Mouse (Mus musculus) cerebral cortex, adult 2 months (tissue): ENCODE measurements around the gene Serpinf1.

Source experiments
- whole genome bisulfite sequencing: fragments of 180-500 bp; shearing (Covaris S2); methylation state at CpG from one replicate; pipeline ENCODE4 v1.1.7; 2018; 5-methylcytosine and 5-hydroxymethylcytosine counted together

The Serpinf1 gene

DNA sequence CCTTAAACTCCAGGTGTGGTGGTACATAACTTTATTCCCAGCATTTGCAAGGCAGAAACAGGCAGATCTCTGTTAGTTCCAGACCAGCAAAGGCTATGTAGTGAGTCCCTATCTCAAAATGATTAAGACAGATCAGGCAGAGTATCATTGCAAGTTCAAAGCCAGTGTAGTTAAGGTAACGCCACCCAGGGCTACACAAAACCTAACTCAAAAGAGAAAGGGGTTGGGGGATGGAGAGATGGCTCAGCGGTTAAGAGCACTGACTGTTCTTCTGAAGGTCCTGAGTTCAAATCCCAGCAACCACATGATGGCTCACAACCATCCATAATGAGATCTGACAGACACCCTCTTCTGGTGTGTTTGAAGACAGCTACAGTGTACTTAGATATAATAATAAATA is 33.5 kb upstream of the Serpinf1 start:
- WGBS, result 95% methylated on average over 2 of the region's 2 CpGs

DNA sequence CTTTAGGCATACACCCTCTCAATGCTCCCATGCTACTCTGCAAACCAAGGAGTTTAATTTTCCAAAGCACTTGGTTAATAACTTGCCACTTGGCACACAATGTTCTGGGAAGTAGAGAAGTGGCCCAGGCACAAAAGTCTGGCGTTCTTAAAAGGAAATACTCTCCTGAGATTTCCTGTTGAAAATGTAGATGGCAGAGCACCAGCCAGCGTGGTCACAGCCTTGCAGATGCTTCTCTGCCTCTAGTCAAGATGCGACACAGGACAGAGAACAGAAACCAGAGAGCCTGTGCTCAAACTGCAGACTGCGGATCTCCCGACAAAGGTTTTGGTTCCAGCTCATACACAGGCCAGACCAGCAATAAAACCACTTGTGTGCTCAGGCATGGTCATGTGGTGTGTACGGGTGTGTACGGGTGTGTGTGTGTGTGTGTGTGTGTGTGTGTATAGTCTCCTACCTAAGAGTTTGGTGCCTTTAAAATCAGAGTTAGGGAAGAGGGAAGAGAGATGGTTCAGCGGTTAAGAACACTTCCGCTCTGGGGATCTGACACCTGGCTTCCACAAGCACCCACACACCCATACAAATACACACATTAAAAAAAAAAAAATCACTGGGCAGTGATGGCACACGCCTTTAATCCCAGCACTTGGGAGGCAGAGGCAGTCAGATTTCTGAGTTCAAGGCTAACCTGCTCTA is 32.7 kb upstream of the Serpinf1 start:
- WGBS, result 62% methylated on average over 10 of the region's 10 CpGs

DNA sequence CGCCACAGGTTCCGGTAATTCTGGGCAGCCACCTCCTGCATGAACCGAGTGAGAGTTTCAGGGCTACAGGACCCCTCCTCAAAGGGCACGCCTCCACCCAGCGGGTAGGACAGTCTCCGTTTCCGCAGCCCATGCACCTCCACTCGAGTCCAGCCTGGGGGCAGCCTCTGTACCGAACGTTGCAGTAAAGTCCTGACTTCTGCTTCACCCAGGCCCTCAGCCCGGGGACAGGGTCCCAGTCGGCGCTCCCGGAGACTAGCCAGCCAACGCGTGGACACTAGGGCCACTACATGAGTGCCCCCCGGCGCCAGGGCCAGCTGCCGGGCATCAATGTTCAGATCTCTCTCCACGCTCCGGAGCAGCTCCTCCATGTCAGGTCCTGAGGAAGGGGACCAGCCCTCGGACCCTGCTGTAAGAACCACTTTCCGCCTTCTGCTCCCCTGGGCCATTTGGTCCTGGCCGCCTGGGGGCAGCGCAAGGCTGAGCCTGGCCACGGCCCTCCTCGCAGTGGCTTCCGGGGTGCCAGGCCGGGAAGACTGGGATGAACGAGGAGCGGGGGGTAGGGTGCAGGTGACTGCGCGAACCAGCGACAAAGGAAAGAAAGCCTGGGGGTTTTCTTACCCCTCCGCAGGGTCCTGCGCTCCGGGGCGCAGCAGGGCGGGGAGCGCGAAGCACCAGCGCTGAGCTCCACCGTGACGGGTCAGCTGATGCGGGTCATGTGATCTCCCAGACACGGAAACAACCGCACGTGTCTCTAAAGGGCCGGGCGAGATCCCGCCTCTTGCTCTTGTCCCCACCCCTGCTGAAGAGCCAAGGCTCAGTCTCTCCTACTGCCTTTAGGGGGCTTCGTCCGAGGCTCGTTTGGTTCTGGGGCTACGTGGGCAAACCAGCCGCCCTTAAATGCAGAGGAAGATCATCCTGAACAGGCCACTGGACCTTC is 31.8 kb upstream of the Serpinf1 start, which contains the start of gene Wdr81:
Wdr81 (minus strand) TSS at position 727 of the 940 bp plus-strand sequence.
- WGBS, result 1% methylated on average over 56 of the region's 56 CpGs

DNA sequence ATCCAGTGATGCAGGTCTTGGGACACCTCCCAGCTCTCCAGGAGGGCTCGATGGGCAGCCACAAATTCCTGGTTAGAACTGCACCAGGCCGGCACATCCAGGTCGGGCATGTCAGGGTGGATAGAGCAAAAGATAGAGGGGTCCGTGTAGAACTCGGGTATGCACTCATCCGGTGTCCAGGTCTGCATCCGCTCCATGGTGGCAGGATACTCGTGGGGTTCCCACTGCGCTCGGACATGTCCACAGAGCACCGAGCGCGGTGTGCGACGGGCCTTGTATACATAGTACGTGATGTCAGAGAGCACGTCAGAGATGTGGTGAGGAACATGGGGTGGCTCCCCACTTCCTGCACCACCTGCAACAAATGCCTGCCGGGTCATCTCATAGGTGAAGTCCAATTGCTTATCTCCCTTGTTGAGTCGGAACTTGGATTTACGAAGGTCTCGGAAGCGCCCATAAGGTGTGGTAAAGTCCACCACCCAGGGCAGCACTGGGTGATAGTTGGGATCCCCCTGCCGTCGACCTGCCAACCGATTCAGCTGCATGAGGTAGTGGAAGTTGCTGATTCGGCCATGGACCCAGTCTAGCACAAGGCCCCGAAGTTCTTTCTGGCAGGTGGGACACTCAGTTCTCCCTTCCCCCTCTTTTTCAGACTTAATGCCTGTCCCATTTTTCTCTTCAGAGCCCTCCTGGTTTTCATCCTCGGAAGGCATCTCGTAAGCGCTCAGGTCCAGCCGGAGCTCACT is 30.5 kb upstream of the Serpinf1 start:
- WGBS, result 92% methylated on average over 31 of the region's 31 CpGs

DNA sequence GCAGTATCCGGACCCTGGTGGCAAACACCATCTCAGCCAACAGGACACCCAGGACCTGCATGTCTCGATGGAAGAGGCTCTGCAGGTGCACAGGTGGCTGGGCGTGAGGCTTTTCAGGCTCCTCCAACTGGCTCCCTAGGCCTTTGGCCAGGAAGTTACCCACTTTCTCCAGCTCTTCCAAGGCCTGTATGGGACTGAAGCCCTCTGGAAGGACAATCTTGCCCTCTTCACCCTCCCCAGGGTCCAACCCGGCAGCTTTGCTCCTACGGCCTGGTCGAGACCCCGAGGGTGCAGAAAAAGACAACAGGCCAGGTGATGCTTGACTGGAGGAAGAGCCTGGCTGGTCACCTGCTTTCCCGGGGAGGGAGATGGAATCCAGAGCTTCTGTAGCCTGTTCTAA is 29.6 kb upstream of the Serpinf1 start:
- WGBS, result 94% methylated on average over 8 of the region's 8 CpGs

DNA sequence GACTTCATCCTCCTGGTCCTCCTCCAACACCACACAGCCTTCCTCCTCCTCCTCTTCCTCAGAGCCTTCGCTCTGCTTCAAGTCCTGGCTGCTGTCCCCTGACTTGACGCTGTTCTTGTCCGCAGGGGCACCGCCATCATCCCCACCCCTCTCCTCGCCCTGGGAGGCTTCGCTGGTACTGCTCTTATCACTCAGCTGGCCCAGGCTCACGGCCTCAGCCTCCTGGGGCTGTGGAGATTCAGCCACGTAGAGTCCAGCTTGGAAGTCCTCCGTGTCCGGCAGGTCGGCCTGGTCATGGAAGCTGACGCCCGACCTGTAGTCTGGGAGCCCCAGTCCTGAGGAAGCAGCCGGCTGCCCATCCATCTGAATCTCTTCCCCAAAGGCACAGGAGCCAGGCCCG is 28.4 kb upstream of the Serpinf1 start:
- WGBS, result 87% methylated on average over 15 of the region's 15 CpGs

DNA sequence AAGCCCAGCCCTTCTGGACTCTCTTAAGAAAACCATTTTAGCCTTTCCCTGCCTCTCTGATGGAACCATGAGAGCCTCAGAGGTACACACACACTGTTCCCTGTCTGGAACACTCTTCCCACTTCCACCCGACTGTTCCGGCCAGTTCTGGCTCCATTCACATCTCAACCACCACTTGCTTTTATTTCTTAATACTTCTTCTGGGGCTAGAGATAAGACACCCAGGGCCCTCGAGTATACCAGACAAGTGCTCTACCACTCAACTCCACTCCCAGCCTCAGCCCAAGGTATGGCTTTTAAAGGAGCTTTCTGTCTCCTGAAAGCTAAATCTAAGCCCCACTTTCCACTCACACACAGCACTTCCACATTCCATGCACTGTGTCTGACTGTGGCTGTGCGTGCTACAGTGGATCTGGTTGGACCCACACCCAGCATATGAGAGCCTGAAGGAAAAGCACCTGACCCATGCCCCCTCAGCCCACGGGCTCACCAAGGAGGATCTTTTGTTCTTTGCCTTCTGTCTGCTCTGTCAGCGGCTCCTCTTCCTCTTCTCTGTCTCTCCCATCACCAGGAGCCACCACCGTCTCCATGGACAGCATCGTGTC is 27.9 kb upstream of the Serpinf1 start:
- 75% methylated on average over 8 of the region's 8 CpGs for WGBS

DNA sequence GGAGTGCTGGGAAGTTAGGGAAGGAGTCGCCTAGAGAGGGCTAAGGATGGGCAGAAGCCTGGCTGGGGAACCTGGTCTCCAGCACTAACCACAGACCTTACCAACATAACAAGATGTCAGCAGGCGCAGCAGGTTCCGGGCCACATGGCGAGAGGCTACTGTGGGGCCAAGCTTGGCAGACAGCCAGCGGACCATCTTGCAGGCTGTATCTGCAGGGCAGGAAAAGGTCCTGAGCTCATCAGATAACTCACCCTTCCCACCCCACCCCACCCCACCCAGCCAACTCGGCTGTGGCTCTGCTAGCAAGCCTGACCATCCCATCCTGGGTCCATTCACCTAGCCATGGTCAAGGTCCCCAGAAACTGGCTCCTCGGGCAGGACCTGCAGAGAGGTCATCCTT is 27.2 kb upstream of the Serpinf1 start:
- 78% methylated on average over 7 of the region's 7 CpGs for WGBS

DNA sequence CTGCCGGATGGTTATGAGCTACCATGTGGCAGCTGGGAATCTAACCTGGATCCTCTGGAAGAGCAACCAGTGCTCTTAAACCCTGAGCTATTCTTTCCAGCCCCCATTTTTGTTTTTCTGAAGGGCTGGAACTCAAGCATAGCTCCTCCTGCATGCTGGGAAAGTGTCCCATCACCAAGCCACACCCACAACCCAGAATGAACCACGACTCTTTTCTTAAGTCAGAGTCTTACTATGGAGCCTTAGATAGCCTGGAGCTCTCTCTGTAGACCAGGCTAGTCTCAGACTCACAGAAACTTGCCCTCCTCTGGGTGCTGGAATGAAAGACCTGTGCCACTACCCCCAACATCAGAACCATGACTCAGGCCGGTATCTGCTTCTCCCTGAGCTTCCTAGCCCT is 26.1 kb upstream of the Serpinf1 start:
- WGBS, result 81% methylated on average over 3 of the region's 3 CpGs

DNA sequence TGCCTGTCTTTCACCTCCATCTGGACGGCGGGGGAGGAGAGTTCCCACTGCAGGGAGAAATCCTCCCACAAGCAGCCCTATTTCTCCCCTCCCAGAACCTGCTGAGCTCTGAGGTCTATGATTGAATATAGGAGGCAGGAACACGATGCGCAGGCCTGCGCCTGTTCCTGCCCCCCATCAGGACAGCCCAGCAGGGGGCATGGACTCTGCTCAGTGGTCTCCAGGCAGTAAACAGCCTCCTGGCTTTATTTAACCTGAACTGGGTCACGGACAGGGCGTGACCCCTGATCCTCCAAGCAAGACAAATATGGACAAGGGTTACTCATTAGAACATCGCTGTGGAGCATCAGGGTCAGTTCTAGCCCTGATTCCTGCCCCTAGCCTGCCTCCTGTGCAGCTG is 21.2 kb upstream of the Serpinf1 start:
- 72% methylated on average over 8 of the region's 8 CpGs for WGBS

DNA sequence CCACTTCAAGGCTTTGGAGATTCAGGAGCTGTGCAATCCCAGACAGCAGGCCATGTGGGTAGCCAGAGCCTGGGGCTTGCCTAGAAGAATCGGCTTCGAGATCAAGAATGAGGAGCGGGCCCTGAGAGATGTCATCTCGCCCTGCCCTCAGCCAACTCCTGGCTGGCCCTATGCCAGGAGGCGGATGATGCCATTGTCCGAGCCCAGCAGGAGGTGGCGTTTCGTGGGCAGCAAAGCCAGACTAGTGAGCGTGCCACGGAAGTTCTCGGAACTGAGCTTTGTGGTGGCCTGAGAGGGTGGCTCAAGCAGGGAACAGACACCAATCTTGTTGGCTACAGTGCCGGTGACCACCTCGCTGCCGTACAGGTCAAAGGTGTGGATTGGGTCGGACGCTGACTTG is 19.1 kb upstream of the Serpinf1 start:
- 49% methylated on average over 16 of the region's 16 CpGs for WGBS

DNA sequence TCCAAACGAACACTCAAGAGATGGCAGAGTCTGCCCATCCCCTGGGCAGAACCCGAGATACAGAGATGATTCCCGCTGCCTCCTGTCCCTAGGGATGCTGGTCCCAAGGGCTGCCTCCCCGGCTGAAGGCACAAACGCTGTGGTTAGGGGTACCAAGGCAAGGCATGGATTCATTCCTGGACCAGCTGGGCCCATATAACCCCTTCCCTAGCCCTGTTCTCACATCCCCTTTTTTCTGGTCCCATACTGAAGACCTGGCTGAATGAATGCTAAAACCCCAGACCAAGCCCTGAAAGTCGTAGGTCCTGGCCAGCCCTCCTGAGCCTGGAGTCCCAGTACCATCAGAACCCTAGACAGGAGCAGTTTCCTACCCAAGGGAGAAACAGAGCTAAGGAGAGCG is 18.5 kb upstream of the Serpinf1 start:
- whole genome bisulfite sequencing, result 89% methylated on average over 7 of the region's 7 CpGs

DNA sequence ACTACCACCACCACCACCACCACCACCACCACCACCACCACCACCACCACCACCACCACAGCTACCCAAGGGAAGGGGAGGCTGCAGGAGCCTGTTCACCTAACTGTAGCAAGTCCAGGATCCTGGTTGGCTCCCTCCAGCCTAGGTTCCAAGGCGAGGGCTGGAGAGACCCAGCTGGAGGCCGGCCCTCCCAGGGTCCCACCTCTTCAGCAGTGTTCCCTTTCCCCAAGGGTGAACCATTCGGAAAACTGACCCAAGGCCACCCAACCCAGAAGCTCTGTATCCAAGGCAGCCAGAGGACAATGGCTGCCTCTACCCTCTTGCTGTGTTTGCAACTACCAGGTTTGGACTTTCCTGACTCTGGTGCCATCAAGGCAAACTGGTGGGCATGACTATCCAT is 17.4 kb upstream of the Serpinf1 start:
- WGBS, result 97% methylated on average over 3 of the region's 3 CpGs

DNA sequence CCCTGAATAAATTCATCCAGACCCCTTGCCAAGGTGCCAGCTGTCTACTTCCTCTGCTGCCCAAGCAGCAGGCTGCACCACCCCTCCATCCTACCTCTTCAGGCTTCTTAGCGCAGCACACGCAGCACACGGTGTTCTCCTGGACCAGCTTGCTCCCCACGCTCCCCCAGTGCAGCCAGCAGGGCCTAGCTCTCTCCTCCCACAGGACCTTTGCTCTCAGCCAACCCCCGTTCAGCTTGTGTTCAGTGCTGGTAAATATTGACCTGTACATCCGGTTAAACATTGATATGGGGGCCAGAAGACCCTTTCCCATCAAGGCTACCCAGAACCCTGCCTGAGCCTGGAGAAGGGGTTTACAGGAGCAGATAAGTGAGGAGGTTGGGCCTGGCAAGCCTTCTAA is 16.9 kb upstream of the Serpinf1 start, which contains the start of gene Serpinf2:
Serpinf2 (minus strand) TSS at position 229 of the 400 bp plus-strand sequence.
- WGBS, result 83% methylated on average over 6 of the region's 6 CpGs

DNA sequence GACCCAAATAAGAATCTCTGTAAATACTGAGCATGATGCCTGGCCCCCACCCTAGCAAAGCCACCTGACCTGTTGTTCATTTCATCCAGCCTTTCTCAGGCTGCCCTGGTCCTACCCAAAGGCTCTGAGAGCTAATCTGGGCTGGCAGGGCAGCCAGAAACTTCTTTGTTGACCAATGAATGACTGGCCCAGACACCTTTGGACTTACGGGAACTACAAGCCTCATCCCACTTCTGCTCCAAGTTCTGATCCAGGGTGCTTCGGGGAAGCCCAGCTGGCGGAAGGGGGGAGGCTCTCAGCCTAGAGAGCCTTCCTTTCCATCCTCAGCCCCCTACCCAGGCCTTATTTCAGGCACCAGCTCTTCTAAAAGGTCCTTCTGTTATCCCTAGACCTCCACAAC is 16.3 kb upstream of the Serpinf1 start:
- 93% methylated on average over 3 of the region's 3 CpGs for whole genome bisulfite sequencing

DNA sequence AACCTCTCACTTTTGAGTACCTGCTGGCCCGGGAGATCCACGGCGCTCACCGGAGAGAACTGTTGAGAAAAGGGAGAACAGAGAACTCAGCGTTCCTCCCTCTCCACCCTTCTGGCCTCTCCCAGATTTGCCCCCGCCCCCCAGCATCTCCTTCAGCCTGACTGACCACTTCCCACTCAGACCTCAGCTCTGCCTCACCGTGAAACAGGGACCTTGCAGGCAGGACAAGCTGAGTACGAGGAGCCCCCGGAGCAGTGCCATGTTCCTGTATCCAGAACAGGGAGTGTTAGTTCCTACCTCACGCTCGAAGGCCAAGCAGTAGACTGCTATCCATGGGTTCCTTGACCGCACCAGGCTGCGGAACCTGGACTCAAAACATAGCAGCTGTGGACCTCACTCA is 15.7 kb upstream of the Serpinf1 start:
- 87% methylated on average over 13 of the region's 13 CpGs for WGBS

DNA sequence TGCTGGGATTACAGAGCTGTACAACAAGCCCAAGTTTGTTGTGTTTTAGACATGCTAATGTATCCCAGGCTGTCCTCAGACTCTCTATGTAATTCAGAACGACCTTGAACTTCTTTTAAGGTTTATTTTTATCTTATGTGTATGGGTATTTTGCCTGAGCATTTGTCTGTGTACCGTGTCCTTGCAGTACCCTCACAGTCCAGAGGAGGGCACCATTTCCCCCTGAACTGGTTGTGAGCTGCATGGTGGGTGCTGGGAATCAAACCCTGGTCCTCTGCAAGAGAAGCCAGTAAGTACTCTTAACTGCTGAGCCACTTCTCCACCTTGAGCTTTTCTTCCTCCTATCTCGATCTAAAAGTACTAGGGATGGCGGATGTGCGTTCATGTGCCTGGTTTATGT is 11.6 kb upstream of the Serpinf1 start:
- WGBS, result 87% methylated on average over 5 of the region's 5 CpGs

DNA sequence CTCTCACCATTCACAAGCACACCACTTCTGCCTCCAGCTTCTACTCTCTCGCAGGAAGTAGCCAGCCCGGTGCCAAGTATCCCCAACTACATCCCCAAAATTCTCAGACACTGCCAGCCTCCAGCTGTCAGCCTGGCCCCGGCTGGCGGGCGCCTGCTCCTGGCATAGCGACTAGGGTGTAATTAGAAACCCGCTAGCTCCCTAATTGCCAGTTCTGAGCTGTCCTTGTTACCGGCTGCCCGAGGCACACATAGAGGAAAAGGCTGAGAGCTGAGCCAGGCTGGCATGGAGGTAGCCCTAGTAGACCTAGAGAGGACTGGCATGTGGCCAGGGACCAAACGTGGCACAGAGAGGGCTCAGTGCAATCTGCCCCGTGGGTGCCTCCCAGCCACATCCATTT is 8.8 kb upstream of the Serpinf1 start:
- WGBS, result 24% methylated on average over 11 of the region's 11 CpGs

DNA sequence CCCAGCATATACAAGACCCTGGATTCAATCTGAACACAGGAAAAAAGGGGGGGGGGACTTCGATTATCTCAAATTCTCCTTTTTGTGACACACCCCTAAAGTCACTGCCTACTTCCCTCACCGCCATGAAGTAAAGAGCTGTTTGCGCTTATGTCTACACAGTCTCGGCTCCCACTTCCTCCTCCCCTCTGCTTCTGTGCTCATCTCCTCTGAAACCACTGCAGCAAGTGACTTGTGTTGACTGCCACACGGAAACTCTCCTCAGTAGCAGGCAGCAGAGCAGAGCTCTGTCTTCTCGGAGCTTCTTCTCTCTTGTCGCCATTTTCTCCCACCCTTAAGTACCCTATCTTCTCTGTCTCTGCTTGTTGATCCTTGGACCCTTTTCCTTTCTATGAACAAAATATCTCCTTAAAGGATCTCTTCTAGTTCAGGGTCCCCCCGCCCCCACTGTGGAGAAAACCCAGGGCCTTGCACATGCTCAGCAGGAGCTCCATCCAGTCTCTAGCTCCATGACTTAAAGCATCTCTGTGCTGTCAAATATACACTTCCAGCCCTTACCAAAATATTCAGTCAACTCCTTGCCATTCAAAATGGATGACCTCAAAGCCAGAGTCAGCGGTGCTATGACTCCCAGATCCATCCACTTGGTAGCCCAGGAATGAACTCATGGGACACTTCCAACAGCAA is 6.7 kb upstream of the Serpinf1 start:
- 87% methylated on average over 9 of the region's 9 CpGs for WGBS

DNA sequence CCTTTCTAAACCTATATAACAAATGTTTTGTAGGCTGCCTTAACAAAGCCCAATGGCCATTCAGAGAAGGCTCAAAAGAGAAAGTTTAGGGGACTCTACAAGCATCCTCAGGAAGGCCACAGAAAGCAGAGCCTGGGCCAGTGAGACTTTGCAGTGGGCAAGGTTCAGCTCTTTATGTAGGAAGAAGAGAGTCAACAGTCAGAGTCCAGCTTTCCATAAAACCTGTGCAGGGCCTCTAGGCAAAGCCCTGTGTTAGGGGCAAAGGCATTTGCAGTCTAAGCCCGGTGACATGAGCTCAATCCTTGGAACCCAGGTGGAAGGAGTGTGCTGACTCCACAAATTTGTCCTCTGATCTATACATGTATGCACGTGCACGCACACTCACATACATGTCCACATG is 2.0 kb upstream of the Serpinf1 start:
- 94% methylated on average over 3 of the region's 3 CpGs for WGBS

DNA sequence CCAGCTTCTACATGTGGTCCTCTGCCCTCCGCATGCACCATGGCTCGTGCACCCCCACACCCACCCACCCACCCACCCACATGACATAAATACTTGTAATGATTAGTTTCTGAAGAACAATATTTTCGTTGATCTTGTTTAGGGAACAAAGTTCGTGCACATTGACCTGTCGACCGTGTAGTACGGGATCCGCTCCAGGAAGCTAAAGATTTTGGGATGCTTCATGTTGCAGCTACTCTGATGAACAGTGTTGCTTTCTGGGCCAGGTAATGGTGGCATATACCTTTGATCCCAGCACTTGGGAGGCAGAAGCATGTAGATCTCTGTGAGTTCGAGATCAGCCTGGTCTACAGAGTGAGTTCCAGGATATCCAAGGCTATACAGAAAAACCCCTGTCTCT is 1.5 kb upstream of the Serpinf1 start:
- WGBS, result 95% methylated on average over 9 of the region's 9 CpGs
